Mouse (Mus musculus) c-Kit-positive CD71-negative TER-119-negative erythroid progenitor cells, embryonic 14.5 days (primary cell): ENCODE results near the gene Slc41a1.

ENCODE experiments used
- DNase-seq: peaks from one replicate; pipeline ENCODE4 v3.0.0-alpha.2; 2013; ENCODE audit warnings: low read depth

The Slc41a1 gene

DNA sequence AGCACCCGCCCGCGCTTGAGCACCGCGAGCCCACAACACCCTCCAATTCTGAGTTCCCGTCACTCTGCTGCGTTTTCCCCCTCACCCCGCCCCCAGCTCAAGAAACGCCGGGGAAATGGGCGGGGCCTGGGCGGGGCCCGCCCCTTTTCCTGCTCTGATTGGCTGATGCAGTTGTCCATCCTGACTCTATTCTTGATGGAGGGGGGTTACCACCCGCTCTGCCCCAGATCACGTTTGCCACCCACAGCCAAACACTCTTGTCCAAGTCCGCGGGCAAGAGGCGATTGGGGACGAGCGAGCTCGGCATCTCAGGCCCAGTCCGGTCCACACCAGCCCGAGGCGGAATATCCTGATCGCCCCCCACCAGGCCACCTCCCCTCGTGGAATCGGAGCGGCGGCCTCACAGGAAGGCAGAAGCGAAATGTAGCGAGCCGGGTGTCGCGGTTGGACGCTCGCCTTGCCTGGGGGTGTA lies 530 bp downstream of the Slc41a1 start:
- peak; percentile 92 for DNase-seq

DNA sequence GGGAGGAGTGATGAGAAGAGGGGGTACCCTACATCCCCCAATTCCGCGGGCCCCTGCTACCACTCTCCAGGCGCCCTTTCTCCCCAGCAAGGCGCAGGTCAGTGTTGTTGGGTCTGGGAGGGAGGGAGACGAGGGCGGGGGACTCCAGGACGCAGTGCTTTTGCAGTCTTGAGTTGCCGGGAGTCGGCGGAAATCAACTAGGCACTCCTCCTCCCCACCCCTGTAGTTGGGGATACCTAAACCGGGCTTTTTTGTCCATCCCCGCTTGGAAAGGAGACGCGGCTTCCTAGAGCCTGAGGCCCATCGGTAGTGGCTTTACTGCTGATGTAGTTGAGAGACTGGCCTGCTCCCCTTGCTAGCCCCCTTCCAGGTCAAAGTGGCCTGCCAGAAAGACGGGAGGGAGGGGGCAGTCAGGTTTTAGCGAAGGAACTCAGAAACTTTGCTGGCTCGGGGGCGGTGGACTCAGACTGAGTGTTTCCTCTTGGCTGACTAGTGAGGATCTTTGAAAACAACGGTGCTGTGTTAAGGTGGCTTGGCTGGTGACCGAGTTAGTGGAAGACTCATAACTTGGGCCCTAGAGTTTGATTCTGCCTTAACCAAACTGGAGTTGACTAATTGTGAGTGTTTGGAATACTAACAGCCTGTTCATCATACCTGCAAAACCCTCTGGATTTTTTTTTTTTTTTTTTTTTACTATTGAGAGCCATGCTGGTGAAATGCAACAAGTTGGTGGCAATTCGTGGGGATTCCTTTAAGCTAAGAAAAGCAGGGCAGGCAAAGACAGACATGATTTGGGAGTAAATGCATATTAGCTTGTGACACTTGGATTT lies 1.2 kb downstream of the Slc41a1 start:
- peak; percentile 23 for DNase-seq

DNA sequence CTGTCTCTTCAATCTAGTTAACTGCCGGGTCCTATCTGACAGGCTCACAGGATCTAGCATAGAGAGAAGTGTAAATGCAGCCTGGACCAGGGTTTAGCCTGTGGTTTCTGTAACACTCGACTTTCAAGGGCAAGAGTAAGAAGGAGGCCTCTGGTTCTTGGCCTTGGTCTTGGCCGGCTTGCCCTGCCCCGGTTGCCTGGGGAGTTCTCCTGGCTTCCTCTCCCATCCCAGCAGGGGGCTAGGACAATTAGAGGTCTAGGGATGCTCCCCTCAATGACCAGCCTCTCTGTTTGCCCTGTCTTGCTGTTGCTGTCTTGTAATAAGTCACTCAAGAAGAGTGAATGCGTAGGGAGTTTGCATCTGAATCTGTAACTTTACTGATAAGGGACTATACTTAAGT lies 2.0 kb downstream of the Slc41a1 start:
- no peak for DNase-seq

GRCm38 (mm10) chr1:131830561-131830960 lies 3.3 kb downstream of the Slc41a1 start:
- DNase-seq: no peak

GRCm38 (mm10) chr1:131830971-131831641 lies 3.8 kb downstream of the Slc41a1 start:
- DNase-seq: no peak

DNA sequence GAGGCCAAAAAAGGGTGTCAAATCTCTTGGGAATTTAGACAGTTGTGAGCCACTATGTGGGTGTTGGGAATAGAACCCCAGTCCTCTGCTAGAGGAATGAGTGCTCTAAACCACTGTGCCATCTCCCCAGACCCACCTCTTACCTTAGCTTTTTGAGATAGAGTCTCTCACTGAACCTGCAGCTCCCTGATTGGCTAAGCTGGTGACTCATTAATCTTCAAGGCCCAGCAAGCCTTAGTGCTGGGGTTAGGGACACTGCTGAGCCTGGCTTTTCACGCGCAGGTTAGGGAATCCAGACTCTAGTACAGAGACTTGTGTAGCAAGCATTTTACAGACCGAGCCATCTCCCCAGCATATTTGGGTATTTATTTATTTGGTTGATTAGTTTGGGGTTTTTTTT lies 9.7 kb downstream of the Slc41a1 start:
- no peak for DNase-seq

GRCm38 (mm10) chr1:131838542-131838941 lies 11.2 kb downstream of the Slc41a1 start:
- DNase-seq: no peak

DNA sequence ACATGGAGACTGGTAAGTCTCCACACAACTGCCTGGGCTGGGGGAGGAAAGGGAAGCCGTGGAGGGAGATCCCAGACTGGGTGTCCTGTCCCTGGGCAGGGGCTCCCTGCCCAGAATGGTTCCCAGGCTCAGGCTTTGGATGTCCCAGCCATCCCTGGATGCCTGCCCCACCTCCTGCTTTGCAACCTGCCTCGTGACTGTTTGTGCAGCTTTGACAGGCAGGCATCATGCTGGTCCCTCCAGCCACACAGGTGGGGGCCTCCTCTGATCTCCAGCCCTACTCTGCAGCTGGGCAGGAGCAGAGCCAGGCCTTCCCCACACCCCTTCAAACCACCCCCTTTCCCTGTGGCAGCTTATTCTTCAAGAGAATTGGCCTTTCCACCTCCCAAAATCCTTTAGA lies 12.0 kb downstream of the Slc41a1 start:
- no peak for DNase-seq

GRCm38 (mm10) chr1:131842221-131842620 lies 14.9 kb downstream of the Slc41a1 start:
- no peak for DNase-seq

DNA sequence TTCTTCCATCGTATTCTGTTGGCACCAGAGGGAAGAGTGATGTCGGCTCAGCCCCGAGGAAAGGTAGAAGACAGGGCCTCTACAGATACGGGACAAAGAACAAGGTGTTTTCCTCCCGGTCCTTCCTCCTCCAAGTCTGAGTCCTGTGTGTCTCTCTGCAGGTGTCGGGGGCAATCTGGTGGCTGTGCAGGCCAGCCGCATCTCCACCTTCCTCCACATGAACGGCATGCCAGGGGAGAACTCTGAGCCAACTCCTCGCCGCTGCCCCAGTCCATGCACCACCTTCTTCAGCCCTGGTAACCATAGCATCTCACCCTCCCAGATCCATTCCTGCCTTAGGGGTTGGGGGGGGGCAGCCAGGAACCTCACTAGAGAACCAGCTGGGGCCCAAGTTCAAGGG lies 16.5 kb downstream of the Slc41a1 start:
- no peak for DNase-seq

GRCm38 (mm10) chr1:131844883-131845282 lies 17.6 kb downstream of the Slc41a1 start:
- DNase-seq: no peak

GRCm38 (mm10) chr1:131846255-131846654 lies 19.0 kb downstream of the Slc41a1 start:
- DNase-seq: no peak

DNA sequence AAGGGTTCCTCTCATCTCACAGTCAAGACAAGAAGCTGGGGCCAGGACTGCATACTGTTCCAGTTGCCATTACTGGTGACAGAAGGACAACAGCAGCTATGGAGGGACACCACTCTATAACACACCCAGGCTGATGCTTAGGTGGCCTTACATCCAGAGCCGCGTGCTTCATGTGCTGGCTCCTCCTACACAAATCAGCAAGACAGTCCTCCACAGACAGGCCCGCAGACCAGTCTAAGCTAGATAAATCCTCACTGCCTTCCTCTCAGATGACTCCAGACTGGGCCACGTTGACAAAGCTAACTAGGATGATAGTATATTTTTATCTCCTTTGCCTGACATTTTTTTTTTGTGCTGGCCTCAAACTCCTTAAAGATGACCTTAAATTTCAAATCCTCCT lies 34.5 kb downstream of the Slc41a1 start:
- no peak for DNase-seq

- no peak for DNase-seq
Measured at GRCm38 (mm10) chr1:131865596-131865995, 38.3 kb downstream of the Slc41a1 start.

DNA sequence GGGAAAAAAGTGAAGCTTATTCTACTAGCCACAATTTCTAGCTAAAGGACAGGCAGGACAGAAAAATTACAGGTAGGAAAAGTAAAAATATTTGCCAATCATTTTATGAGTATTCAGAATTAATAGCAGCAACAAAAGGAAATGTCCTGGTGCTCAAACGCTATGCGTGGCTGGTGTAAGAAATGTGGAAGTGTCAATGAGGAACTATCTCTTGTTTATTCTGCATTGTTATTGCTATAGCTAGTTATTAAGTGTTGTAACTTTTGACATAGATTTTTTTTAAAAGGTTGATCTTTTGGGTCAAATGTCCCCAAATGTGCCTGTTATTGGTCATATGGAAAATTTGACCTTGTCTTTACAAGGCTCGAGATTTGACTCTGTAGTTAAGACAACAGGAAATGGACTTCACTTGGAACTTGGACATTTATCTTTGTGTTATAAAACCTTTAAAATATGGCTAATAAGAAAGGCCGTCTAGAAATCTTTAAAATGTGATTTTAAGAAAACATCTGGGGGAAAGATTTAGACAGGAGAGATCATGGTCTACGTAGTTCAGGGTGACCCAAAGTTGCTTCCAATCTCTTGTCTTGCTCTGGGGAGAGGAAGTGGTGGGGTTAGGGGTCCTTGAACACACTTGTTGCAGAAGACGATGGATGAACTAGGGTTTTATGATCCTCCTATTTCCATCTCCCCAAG lies 39.2 kb downstream of the Slc41a1 start:
- no peak for DNase-seq

DNA sequence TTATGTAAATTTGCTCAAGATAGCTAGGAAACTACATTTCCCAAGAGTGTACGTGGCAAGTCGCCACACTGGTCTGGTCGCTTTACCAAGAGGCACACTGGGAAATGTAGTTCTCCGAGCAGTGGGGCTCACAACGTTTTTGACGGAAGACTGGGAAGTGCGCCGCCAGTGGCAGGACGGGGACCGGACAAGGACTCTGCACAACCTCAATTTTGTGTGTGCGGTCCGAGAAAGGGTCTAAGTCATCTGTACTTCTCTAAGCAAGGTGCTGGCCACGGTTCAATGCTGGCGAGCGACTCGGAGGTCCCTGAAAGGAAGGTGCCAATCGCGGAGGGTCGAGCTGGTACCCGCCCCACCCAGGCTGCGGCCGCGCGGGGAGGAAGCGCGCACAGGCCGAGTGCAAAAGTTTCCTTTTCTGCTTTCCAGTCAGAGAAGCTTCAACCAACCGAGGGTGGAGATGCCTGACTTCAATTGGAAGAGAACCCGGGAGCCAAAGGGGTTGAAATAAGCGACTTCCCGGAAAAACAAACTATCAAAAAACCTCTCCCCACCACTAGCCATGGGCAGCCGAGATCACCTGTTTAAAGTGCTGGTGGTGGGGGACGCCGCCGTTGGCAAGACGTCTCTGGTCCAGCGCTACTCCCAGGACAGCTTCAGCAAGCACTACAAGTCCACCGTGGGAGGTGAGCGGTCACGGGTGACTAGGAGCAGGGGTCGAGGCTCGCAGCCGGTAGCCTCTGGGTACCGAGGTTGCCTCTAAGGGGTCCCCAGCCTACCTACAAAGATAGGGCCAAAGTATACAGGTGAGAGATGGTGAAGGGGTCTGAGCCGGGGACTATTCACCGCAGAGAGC lies 40.0 kb downstream of the Slc41a1 start, which contains the start of gene Rab29:
Rab29 (plus strand) TSS at position 132 of the 853 bp plus-strand sequence.
- DNase-seq: peak; percentile 91

- DNase-seq: no peak
Measured at GRCm38 (mm10) chr1:131867946-131868290, 40.6 kb downstream of the Slc41a1 start.

GRCm38 (mm10) chr1:131869561-131869960 lies 42.3 kb downstream of the Slc41a1 start:
- no peak for DNase-seq

DNA sequence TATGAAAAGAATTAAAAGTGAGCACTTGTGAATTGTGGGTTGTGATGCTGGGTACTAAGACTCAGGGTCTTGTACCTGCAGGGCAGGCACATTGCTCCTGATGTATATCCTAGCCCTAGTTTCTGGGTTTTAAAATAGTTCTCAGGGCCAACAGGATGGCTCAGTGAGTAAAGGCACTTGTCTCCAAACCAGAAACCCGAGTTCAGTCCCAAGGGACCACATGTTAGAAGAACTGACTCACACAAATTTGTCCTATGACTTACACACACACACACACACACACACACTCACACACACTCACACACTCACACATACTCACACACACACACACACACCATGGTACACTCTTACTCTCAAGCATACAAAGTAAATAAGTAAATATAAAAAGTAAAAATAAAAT lies 45.6 kb downstream of the Slc41a1 start:
- no peak for DNase-seq

DNA sequence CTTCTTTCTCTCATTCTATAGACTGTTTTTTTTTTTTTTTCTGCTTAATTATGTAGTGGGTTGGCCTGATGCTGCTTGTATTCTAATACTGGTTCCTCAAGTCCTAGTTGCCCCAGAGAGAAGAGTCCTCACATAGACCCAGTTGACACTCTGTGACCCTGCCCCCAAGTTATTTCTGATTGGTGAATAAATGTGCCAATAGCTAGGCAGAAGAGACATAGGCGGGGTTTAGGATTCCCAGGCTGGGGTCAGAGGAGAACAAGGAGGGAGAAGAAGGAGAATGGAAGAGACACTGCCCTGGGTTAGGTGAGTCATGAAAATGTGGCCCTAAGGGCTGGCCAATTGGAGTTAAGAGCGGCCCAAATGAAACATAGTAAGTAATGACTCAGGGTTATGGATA lies 52.5 kb downstream of the Slc41a1 start:
- DNase-seq: no peak

- DNase-seq: no peak
Measured at GRCm38 (mm10) chr1:131882787-131883186, 55.5 kb downstream of the Slc41a1 start.

DNA sequence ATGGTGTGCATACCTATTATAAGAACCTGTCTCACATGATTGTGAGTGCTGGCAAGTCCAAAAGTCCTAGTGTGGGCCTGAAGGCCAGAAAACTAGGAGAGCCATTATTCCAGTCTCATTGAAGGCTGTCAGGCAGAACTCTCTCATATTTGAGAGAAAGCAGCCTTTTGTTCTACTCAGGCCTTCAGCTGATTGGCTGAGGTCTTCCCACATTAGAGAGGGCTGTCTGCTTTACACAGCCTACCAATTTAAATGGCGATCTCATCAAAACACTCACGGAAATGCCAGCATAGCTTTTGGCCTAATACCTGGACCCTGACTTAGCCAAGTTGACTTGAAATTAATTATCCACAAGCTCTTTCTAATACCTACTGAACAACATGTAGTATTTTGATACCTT lies 58.9 kb downstream of the Slc41a1 start:
- no peak for DNase-seq
